Mouse (Mus musculus): ENCODE results near the gene Clec3b. TPM values are rescaled to one million over a fixed set of nuclear protein-coding genes. Genes with fewer than 3 reads are reported as not detected.

Gene Clec3b
- total RNA-seq, 2 experiments from 2014 or later = 62.4 to 67.9 TPM

GRCm38 (mm10) chr9:123148430-123148829 lies 2.3 kb upstream of the Clec3b start:
- DNase-seq = peak; percentile 55 to 62
- intact Hi-C loops (cut with DNase I) = no loop called here

DNA sequence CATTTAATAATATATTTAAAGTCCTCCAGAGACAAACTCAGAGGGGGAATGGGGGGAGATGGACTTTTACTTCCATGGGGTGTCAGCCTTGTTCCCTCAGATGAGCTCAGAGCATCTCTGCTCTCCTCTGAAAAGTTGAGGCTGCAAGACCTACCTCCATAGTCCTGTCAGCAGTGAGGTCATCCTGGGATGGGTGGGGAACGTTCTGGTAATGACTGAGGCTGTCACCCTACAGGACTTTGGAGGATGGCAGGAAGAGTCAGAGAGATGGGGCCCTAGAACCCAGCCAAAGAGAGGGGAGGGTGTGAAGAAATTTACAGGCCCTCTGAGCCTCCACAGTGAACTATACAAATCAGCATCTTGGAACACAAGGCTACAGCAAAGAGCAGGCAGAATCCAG lies 815 bp downstream of the Clec3b start:
- no peak for DNase-seq
- intact Hi-C loops (cut with DNase I) = loop anchor here (10.0 kb wide), 1 partner anchor 213 kb away; the partner anchor contains the start of gene Lars2

DNA sequence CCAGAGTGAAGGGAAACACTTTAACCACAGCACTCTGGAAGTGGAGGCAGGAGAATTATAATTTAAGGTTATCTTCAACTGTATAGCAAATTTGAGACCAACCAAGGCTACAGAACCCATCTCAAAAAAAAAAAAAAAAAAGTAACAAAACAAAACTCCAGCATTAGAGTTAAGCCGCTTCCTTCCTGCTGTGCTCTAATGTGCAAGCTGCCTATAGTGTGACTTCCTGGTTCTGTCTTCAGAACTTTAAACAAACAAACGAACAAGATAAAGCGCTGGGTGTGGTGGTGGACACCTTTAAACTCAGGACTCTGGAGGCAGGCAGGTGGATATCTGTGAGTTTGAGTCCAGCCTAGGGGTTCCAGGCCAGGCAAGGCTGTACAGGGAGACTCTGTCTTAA lies 1.3 kb downstream of the Clec3b start:
- intact Hi-C loops (cut with DNase I) = loop anchor here (10.0 kb wide), 1 partner anchor 213 kb away; the partner anchor contains the start of gene Lars2
- no peak for DNase-seq

- intact Hi-C loops (cut with DNase I) = loop anchor here (10.0 kb wide), 1 partner anchor 212 kb away; the partner anchor contains the start of gene Lars2
- peak; percentile 49 to 61 for DNase-seq
These were observed 2.4 kb downstream of the Clec3b start for GRCm38 (mm10) chr9:123153121-123153520.

GRCm38 (mm10) chr9:123156910-123157361 lies 6.2 kb downstream of the Clec3b start:
- intact Hi-C loops (cut with DNase I) = loop anchor here (5.0 to 10.0 kb wide), 3 partner anchors 35 to 280 kb away; partner anchors contain the start of gene Lars2
- peak; percentile 76 to 78 for DNase-seq

- intact Hi-C loops (cut with DNase I) = loop anchor here (5.0 to 10.0 kb wide), 3 partner anchors 35 to 280 kb away; partner anchors contain the start of gene Lars2
- DNase-seq = no peak
These were observed 7.0 kb downstream of the Clec3b start for GRCm38 (mm10) chr9:123157699-123158098.

- DNase-seq = no peak
- intact Hi-C loops (cut with DNase I) = loop anchor here (5.0 to 10.0 kb wide), 3 partner anchors 36 to 279 kb away; partner anchors contain the start of gene Lars2
These were observed 7.5 kb downstream of the Clec3b start for GRCm38 (mm10) chr9:123158125-123158836.

GRCm38 (mm10) chr9:123159330-123159729 lies 8.6 kb downstream of the Clec3b start:
- intact Hi-C loops (cut with DNase I) = loop anchor here (1.0 to 10.0 kb wide), 4 partner anchors 37 to 278 kb away; partner anchors contain the start of gene Lars2
- DNase-seq = peak; percentile 72 to 84

DNA sequence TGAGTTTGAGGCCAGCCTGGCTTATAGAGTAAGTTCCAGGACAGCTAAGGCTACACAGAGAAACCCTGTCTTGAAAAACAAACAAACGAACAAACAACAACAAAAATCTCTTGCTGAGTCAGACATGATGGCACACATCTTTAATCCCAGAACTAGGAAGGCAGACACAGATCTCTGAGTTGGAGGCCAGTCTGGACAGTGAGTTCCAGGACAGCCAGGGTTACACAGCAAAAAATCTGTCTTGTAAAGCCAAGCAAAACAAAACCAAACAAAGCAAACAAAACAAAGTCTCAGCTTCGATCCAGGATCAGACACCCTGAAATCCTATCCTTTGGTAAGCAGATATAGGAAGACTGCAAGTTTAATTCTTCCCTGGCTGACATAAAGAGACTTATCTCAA lies 11.0 kb downstream of the Clec3b start:
- intact Hi-C loops (cut with DNase I) = no loop called here
- no peak for DNase-seq

DNA sequence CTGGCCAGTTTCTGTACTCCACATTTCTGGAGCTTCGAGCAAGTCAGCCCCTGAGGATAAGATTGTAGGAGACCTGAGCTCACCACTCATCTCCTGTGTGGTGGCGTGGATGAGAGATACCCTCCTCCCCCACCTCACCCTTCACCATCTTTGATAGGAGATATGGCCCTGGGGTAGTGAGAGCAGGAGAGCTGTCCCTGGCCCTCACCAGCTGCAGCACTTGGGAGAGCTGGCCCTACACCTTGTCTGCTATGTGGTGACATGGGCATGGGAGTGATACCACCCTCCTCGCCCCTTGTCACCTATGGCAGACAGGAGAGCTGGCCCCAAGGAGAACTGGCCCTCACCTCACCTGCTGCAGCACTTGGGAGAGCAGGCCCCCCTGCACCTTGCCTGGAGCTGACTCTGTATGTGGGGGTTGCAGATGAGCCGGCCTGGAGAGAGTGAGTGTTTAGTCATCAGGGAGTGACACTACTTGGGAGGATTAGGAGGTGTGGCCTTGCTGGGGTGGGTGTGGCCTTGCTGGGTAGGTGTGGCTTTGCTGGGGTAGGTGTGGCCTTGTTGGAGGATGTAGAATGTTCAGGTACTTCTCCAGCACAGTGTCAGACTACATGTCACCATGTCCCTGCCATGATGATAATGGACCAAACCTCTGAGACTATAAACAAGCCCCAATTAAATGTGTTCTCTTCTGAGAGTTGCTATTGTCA lies 12.4 kb downstream of the Clec3b start:
- intact Hi-C loops (cut with DNase I) = no loop called here
- DNase-seq = no peak

GRCm38 (mm10) chr9:123165781-123166443 lies 15.2 kb downstream of the Clec3b start:
- intact Hi-C loops (cut with DNase I) = no loop called here
- DNase-seq = no peak

- no peak for DNase-seq
- intact Hi-C loops (cut with DNase I) = no loop called here
These were observed 23.0 kb downstream of the Clec3b start for GRCm38 (mm10) chr9:123173760-123174159.

GRCm38 (mm10) chr9:123174356-123174755 lies 23.6 kb downstream of the Clec3b start:
- no peak for DNase-seq
- intact Hi-C loops (cut with DNase I) = no loop called here

DNA sequence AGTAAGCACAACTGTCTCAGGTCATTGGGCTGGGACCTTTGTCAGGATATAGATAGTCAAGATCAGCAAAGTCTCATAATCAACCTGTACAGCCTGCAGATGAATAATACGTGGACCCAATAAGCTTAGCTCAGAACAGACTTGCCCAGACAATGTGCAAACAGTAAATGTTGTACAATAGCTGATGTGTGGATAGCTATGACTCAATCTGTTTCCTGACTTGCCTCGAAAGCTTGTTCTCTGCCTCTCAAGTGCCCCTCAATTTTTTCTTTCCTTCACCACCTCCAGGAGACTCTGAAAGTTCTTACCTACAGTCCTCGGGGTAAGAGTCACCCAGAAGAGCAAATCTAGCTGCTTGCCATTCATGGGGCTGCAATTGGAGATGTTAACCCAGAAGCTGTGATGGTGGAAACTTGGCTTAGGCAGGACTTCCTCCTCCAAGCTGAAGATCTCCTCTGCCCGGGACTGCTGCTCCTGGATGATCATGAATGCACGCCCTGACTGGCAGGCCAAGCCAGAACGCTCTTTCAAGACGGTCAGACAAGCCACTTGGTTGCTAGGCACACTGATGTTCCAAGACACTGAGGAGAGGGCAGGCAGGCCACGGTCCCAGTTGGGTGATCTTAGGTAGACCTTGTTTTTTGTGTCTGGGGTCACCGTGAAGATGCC lies 26.8 kb downstream of the Clec3b start:
- intact Hi-C loops (cut with DNase I) = no loop called here
- DNase-seq = no peak

DNA sequence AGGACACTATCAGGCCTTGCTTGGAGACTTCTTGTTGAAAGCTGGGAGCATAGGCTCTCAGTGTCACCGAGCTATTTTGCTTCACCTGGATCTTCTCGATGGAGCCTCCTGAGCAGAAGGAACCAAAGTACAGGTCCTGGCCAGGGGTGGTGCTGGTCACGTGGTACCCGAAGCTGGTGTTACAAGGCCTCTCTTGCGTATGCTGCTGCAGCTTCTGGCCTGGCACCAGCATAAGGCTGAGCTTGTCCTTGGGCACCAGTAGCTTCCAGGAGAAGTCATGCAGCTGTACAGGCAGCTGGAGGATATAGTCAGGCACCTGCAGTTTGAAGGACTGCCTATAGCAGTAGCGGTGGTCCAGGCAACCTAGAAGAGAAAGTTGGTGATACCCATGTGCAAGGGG lies 29.3 kb downstream of the Clec3b start:
- DNase-seq = no peak
- intact Hi-C loops (cut with DNase I) = no loop called here

GRCm38 (mm10) chr9:123183226-123183625 lies 32.5 kb downstream of the Clec3b start:
- no peak for DNase-seq
- intact Hi-C loops (cut with DNase I) = no loop called here

DNA sequence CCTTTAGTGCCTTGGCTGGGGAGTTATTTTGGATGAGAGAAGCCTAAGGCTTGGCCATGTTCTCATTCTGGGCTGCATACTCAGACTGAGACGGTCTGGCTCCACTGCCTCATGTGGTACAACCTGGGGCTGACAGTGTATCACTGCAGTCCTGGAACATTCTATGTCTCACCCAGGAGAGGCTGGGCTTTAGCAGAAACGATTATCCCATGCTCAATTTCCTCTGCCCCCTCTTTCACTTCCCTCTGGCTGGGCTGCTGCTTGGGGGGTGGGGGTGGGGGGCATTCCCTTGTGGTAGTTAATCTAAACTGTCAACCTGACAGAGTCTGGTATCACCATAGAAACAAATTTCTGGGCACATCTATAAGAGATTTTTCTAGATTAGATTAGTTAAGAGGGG lies 34.8 kb downstream of the Clec3b start:
- DNase-seq = no peak
- intact Hi-C loops (cut with DNase I) = no loop called here

DNA sequence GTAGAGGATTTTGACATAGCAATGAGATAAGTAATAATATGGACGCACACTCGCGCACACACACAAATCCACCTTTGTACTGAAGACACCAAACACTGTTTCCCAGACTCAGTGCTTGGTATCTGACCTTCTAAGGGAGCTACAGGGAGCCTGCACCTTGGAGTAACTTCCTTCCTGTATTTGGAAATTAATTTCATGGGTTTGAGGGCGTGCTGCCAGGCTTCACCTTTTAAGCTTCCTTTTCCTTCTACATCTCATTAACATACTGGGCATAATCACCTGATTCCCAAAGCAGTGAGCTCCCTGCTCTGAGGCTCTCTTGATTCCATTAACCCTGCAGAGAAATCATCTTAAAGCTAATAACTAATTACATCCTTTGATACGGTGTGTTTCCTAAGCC lies 35.4 kb downstream of the Clec3b start:
- intact Hi-C loops (cut with DNase I) = no loop called here
- no peak for DNase-seq

- DNase-seq = no peak
- intact Hi-C loops (cut with DNase I) = no loop called here
These were observed 36.8 kb downstream of the Clec3b start for GRCm38 (mm10) chr9:123187589-123187988.

DNA sequence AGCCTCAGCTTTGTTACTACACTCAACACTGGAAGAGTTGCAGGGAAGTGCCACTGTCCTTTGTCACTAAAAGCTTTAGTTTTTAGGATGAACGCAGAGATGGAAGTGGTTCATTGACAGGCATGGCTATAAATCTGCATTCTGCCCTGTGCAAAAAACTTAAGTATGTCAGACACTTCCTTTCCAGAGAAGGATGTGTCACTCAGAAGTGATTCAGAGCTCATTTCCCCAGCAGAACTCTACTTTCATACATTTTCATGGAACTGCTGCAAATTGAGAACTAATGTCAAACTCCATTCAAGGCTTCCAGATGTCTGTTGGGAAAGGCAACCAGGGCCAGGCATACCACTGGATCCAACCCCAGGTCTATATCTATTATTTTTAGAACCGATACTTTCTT lies 37.5 kb downstream of the Clec3b start:
- intact Hi-C loops (cut with DNase I) = no loop called here
- no peak for DNase-seq

Measured in heart, postnatal 14 days (tissue).